Mouse (Mus musculus): ENCODE measurements around the gene Fxyd3. TPM values are rescaled to one million over a fixed set of nuclear protein-coding genes. Genes with fewer than 3 reads are reported as not detected.

The Fxyd3 gene
- total RNA-seq, 2 experiments from 2014 or later, result not detected

GRCm38 (mm10) chr7:31099612-31099982 is 23.1 kb upstream of the Fxyd3 start:
- no peak for ATAC-seq (replicated peaks; ENCODE audit: low FRiP score, poor library complexity, severe bottlenecking)

- no peak for ATAC-seq (replicated peaks; ENCODE audit: low FRiP score, poor library complexity, severe bottlenecking)
These were observed 22.4 kb upstream of the Fxyd3 start for GRCm38 (mm10) chr7:31098697-31099611.

- ATAC-seq (replicated peaks; ENCODE audit: low FRiP score, poor library complexity, severe bottlenecking), result no peak; the same call in 1 of the 2 replicates
These were observed 21.2 kb upstream of the Fxyd3 start for GRCm38 (mm10) chr7:31097583-31098248.

GRCm38 (mm10) chr7:31096892-31097564 is 20.5 kb upstream of the Fxyd3 start:
- ATAC-seq (replicated peaks; ENCODE audit: low FRiP score, poor library complexity, severe bottlenecking), result no peak

- ATAC-seq (replicated peaks; ENCODE audit: low FRiP score, poor library complexity, severe bottlenecking), result no peak
These were observed 18.4 kb upstream of the Fxyd3 start for GRCm38 (mm10) chr7:31094774-31095501.

- ATAC-seq (replicated peaks; ENCODE audit: low FRiP score, poor library complexity, severe bottlenecking), result no peak
These were observed 13.2 kb upstream of the Fxyd3 start for GRCm38 (mm10) chr7:31089721-31090120.

- no peak for ATAC-seq (replicated peaks; ENCODE audit: low FRiP score, poor library complexity, severe bottlenecking)
These were observed 11.7 kb upstream of the Fxyd3 start for GRCm38 (mm10) chr7:31088206-31088605.

- no peak for ATAC-seq (replicated peaks; ENCODE audit: low FRiP score, poor library complexity, severe bottlenecking)
These were observed 10.8 kb upstream of the Fxyd3 start for GRCm38 (mm10) chr7:31087262-31087661.

GRCm38 (mm10) chr7:31086175-31086755 is 9.8 kb upstream of the Fxyd3 start:
- ATAC-seq (replicated peaks; ENCODE audit: low FRiP score, poor library complexity, severe bottlenecking), result no peak

GRCm38 (mm10) chr7:31085171-31085570 is 8.7 kb upstream of the Fxyd3 start:
- ATAC-seq (replicated peaks; ENCODE audit: low FRiP score, poor library complexity, severe bottlenecking), result no peak

- no peak for ATAC-seq (replicated peaks; ENCODE audit: low FRiP score, poor library complexity, severe bottlenecking)
These were observed 7.6 kb upstream of the Fxyd3 start for GRCm38 (mm10) chr7:31084140-31084539.

- no peak for ATAC-seq (replicated peaks; ENCODE audit: low FRiP score, poor library complexity, severe bottlenecking)
These were observed 6.5 kb upstream of the Fxyd3 start for GRCm38 (mm10) chr7:31082831-31083588.

GRCm38 (mm10) chr7:31082106-31082505 is 5.6 kb upstream of the Fxyd3 start:
- no peak for ATAC-seq (replicated peaks; ENCODE audit: low FRiP score, poor library complexity, severe bottlenecking)

- ATAC-seq (replicated peaks; ENCODE audit: low FRiP score, poor library complexity, severe bottlenecking), result no peak
These were observed 4.6 kb upstream of the Fxyd3 start for GRCm38 (mm10) chr7:31081106-31081505.

GRCm38 (mm10) chr7:31080611-31081010 is 4.1 kb upstream of the Fxyd3 start:
- no peak for ATAC-seq (replicated peaks; ENCODE audit: low FRiP score, poor library complexity, severe bottlenecking)

- ATAC-seq (replicated peaks; ENCODE audit: low FRiP score, poor library complexity, severe bottlenecking), result no peak
These were observed 3.2 kb upstream of the Fxyd3 start for GRCm38 (mm10) chr7:31079670-31080069.

GRCm38 (mm10) chr7:31077885-31078445 is 1.5 kb upstream of the Fxyd3 start:
- no peak for ATAC-seq (replicated peaks; ENCODE audit: low FRiP score, poor library complexity, severe bottlenecking)

GRCm38 (mm10) chr7:31077470-31077869 is 966 bp upstream of the Fxyd3 start:
- no peak for ATAC-seq (replicated peaks; ENCODE audit: low FRiP score, poor library complexity, severe bottlenecking)

GRCm38 (mm10) chr7:31074713-31075069 is 1.8 kb downstream of the Fxyd3 start:
- ATAC-seq (replicated peaks; ENCODE audit: low FRiP score, poor library complexity, severe bottlenecking), result no peak

All from erythroblast, adult 5-6 weeks (primary cell).